Mouse (Mus musculus): ENCODE results near the gene Trappc2l. TPM values are rescaled to one million over a fixed set of nuclear protein-coding genes. Genes with fewer than 3 reads are reported as not detected.
"Not testable (repeated sequence)": the region's sequence is repeated elsewhere in the genome, so short reads cannot be mapped to it uniquely, and the experiment has no call there.

Gene Trappc2l
- polyA plus RNA-seq, 1 experiment from 2014 or later = 61.8 TPM

DNA sequence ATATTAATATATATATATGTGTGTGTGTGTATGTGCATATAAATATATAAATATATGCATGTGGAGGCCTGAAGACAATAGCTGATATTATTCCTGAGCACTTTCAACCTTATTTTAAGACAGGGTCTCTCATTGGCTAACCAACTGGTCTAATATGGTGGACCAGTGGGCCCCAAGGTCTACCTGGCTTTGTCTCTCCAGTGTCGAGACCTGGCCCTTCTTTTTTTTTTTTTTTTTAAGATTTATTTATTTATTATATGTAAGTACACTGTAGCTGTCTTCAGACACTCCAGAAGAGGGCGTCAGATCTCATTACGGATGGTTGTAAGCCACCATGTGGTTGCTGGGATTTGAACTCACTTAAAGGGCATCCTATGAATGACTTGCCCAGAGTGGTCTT is 20.7 kb downstream of the Trappc2l start:
- H3K9me3 ChIP-seq; ATAC-seq (ENCODE audit: insufficient read depth, low FRiP score, low read depth); H3K4me2 ChIP-seq; H3K9ac ChIP-seq; H3K27ac ChIP-seq; H3K4me3 ChIP-seq (replicated peaks); H3K36me3 ChIP-seq: not testable (repeated sequence)
- Histone ChIP-seq H3K27me3 (replicated peaks) (peaks cover 10% of the 10 kb centered on the region; the same call in 1 of the 2 replicates), H3K4me1 (peaks cover 16% of the 10 kb centered on the region)
- whole genome bisulfite sequencing = 75% methylated on average over 3 of the region's 3 CpGs

DNA sequence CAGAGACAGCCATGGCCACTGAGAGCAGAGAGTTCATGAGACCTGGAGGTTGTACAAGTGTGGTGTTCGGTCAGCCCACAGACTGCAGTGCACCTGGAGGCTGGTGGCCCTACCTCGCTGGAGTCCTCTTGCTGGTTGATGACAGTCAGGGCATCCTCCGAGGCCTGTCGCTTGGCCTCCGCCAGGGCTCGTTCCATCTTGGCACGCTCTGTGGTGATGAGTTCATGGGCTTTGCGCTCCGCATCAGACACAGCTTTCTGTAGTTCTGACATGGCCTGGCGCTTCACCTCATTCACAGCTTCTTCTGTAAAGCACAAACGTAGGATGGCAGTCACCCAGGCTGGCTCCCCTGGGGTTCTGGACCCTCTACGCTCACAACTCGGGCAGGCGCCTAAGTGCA is 21.8 kb downstream of the Trappc2l start:
- no peak overlapping the region for H3K4me3 ChIP-seq (replicated peaks)
- no peaks in the 10 kb centered on the region for H3K9me3 ChIP-seq
- H3K9ac ChIP-seq = no peak overlapping the region
- H3K36me3 ChIP-seq = no peaks in the 10 kb centered on the region
- peaks cover 10% of the 10 kb centered on the region; the same call in 1 of the 2 replicates for H3K27me3 ChIP-seq (replicated peaks)
- H3K27ac ChIP-seq = no peak overlapping the region
- H3K4me1 ChIP-seq = peaks cover 19% of the 10 kb centered on the region
- no peak overlapping the region for H3K4me2 ChIP-seq
- no peak for ATAC-seq (ENCODE audit: insufficient read depth, low FRiP score, low read depth)
- WGBS = 96% methylated on average over 14 of the region's 14 CpGs

DNA sequence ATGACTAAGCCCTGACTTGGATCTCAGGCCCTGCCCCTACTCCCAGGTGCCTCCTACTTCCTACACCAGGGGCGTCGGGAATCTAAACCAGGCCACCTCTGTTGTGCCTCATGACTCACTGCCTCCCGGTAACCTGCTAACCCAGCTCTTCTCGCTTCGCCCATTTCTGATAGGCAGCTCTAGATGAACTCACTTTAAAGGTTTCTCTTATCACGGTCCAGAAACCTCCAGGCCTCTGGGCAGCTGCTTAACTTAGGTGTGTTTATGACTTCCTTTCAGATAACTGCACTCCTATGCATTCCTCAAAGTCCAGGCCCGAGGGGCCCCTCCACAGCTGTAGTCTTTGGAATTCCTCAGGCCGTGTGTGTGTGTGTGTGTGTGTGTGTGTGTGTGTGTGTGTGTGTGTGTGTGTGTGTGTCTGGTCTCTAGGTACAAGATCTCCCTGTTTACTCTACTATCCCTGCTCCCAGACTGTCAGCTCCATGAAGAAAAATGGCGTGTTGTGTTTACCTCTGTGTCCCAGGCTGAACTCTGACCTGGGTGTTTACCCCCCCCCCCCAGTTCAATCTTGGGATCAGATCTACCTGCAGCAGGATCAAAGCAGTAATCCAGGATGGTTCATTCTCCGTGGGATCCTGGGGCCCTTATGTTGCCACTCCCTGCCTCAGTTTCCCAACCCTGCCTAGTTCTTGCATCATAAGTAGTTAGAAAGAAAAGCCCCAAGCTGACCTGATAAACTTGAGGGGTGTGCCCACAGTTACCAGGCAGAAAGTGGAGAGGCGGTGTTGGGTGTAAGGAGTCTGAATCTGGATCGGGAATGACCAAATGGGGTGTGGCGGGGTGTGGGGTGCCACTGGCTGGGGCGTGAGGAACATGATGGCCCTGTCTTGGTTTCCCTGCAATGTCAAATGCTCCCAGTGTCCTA is 24.7 kb downstream of the Trappc2l start:
- peak; percentile 83 for ATAC-seq (ENCODE audit: insufficient read depth, low FRiP score, low read depth)
- Histone ChIP-seq H3K9me3 (no peaks in the 10 kb centered on the region), H3K4me2 (0 out of 2 replicates have a peak overlapping the region, but pooled peaks have one; percentile 4), H3K4me3 (replicated peaks) (no peak overlapping the region), H3K27me3 (replicated peaks) (no peaks in the 10 kb centered on the region), H3K4me1 (peaks cover 43% of the 10 kb centered on the region), H3K9ac (no peak overlapping the region), H3K27ac (peak overlapping the region; percentile 80), H3K36me3 (no peaks in the 10 kb centered on the region)
- WGBS = 37% methylated on average over 14 of the region's 14 CpGs

DNA sequence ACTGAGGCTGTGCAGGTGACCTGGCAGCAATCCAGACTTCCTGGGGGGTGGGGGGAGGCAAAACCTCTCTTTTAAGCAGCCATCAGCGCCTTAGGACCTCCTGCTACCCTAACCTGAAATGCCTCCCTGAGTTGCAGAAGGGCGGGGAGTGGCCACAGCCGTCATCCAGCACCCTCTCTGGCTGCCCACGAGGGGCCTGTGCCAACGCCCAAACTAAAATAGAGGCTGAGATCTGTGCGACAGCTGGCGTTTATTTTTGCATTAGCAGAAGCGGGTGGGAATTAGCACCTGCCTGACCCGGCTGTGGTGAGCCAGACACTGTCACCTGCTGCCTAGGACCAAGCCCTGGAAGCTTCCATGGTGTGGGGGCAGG is 25.3 kb downstream of the Trappc2l start:
- 0 out of 2 replicates have a peak overlapping the region, but pooled peaks have one; percentile 4 for H3K4me2 ChIP-seq
- no peaks in the 10 kb centered on the region for H3K36me3 ChIP-seq
- H3K4me3 ChIP-seq (replicated peaks) = no peak overlapping the region
- no peak overlapping the region for H3K9ac ChIP-seq
- 40% methylated on average over 9 of the region's 9 CpGs for WGBS
- H3K27ac ChIP-seq = peak overlapping the region; percentile 80
- H3K9me3 ChIP-seq = no peaks in the 10 kb centered on the region
- ATAC-seq (ENCODE audit: insufficient read depth, low FRiP score, low read depth) = peak; percentile 19; the same call in 1 of the 2 replicates
- H3K4me1 ChIP-seq = peaks cover 48% of the 10 kb centered on the region
- no peaks in the 10 kb centered on the region for H3K27me3 ChIP-seq (replicated peaks)

DNA sequence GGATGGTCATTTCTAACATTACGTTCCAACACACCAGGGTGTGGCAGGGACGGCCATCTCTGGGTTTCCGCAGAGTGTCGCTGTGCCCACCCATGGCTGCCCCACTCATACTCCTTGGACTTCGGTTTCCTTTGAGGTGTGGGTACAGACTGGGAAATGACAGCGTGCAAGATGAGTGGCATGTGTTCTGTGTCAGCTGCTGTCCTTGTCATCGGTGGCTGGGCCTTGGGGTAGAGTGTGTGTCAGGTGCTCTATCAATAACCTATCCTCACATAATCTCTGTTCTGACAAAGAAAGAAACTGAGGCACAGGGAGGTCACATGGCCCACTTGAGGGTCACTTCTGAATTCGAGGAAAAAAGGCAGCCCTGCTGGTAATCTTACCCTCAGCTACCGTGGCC is 25.8 kb downstream of the Trappc2l start:
- WGBS = 86% methylated on average over 9 of the region's 9 CpGs

DNA sequence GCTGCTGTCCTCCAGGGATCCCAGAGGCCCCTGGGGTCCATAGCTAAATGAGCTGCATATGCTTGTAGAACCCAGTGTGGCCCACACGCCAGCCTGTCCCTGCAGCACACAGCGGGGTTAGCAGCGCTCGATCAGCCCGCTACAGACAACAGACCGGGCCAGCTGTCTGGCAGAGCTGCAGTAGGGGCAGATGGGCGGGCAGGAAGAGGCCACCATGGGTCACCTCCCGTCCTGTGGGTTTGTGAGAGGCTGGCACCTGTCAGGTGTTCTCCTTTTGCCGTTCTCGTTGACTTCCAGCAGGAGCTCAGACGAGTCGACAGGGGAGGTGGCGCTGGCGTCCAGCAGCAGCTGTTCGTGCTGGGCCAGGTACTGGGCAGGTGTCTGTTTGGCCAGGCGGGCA is 27.2 kb downstream of the Trappc2l start:
- Histone ChIP-seq H3K9ac (no peak overlapping the region), H3K4me2 (no peak overlapping the region), H3K4me1 (peaks cover 54% of the 10 kb centered on the region), H3K36me3 (no peaks in the 10 kb centered on the region), H3K27me3 (replicated peaks) (no peaks in the 10 kb centered on the region), H3K27ac (0 out of 2 replicates have a peak overlapping the region, but pooled peaks have one; percentile 69), H3K9me3 (no peaks in the 10 kb centered on the region), H3K4me3 (replicated peaks) (no peak overlapping the region)
- ATAC-seq (ENCODE audit: insufficient read depth, low FRiP score, low read depth) = no peak
- WGBS = 76% methylated on average over 16 of the region's 16 CpGs

More for the DNA sequence above, 25.8 kb downstream of the Trappc2l start:
- H3K27me3 ChIP-seq (replicated peaks) = no peaks in the 10 kb centered on the region
- no peak overlapping the region for H3K4me3 ChIP-seq (replicated peaks)
- H3K36me3 ChIP-seq = no peaks in the 10 kb centered on the region
- H3K9me3 ChIP-seq = no peaks in the 10 kb centered on the region
- peak overlapping the region; percentile 80 for H3K27ac ChIP-seq
- H3K4me2 ChIP-seq = no peak overlapping the region
- no peak overlapping the region for H3K9ac ChIP-seq
- peaks cover 53% of the 10 kb centered on the region for H3K4me1 ChIP-seq
- ATAC-seq (ENCODE audit: insufficient read depth, low FRiP score, low read depth) = no peak

DNA sequence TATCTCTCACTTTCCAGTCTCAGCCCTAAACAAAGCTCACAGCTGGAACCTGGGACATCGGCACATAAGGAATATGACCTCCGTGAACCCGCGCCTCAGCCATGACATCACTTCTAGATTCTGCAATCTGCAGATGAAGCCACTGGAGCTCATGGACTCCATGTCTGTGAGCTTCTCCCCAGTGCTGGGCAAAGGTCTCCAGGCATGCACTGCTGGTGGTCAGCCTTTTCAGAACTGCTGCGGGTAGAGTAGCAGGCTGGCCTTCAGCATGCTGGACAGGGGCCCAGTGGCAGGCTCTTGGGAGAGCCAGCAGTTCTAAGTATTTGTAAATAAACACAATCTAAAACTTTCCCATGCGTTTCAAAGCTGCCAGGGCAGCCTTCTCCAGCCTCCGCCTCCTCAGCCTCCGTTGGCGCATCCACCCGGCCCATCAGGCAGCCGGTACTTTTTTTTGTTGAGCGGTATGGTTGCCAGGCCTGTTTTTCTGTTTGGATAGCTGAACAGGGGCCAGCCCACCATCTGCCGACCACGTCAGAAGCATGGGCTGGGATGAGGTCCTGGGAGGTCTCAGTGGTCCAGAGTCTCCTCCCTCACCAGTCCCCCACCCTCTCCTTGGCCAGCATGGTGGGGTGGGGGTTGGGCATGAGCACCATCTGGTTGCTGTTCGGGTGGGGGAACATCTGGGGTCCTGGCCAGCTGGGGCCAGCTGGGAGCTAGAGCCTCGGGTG is 28.2 kb downstream of the Trappc2l start:
- Histone ChIP-seq H3K9me3 (no peaks in the 10 kb centered on the region), H3K4me1 (peaks cover 54% of the 10 kb centered on the region), H3K9ac (no peak overlapping the region), H3K36me3 (no peaks in the 10 kb centered on the region), H3K4me3 (replicated peaks) (no peak overlapping the region), H3K27me3 (replicated peaks) (no peaks in the 10 kb centered on the region), H3K4me2 (no peak overlapping the region; the same call in none of the 2 replicates), H3K27ac (peak overlapping the region; percentile 69)
- 27% methylated on average over 16 of the region's 16 CpGs for WGBS
- ATAC-seq (ENCODE audit: insufficient read depth, low FRiP score, low read depth) = peak; percentile 19; the same call in 1 of the 2 replicates

DNA sequence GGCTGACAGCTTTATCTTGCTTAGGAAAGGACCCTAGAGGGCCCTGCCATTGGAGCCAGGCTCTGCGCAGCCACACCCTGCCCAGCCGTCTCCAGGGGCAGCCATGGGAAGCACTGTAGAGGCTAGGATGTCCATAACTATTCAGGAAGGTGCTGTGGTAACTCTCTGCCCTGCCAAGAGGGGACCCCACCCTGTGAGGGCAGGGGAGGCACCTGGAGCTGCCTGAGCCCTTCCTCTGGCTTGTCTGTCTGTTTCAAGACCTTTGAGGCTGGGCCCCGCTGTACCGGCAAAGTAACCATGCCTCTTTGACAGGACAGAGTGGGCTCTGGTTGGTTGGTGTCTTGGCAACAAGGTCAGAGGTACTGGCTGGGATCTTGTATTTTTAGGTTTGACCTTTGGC is 29.4 kb downstream of the Trappc2l start:
- WGBS = 86% methylated on average over 4 of the region's 4 CpGs
- ATAC-seq (ENCODE audit: insufficient read depth, low FRiP score, low read depth) = no peak
- peaks cover 48% of the 10 kb centered on the region for H3K4me1 ChIP-seq

DNA sequence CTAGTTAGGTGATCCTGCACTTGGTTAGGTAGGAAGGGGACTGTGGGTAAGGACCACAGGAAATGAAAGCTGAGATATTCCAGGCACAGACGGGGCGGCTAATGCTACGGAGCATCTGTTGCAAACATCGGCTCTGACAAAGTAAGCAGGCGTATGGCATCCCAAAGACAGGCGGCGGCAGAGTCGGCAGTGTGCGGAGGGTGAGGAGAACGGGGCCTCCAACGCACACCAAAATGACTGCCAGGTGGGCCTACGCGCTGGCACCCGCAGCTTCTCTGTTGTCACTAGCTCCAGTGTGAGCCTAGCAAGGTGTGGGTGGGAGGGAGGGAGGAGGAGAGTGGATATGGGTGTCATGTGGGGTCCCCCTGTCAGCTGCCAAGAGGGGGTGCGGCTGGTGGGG is 30.0 kb downstream of the Trappc2l start:
- no peak for ATAC-seq (ENCODE audit: insufficient read depth, low FRiP score, low read depth)
- H3K27me3 ChIP-seq (replicated peaks) = no peaks in the 10 kb centered on the region
- WGBS = 73% methylated on average over 15 of the region's 15 CpGs
- no peak overlapping the region for H3K27ac ChIP-seq
- no peak overlapping the region for H3K9ac ChIP-seq
- H3K36me3 ChIP-seq = no peaks in the 10 kb centered on the region
- H3K4me1 ChIP-seq = peaks cover 46% of the 10 kb centered on the region
- no peaks in the 10 kb centered on the region for H3K9me3 ChIP-seq
- H3K4me2 ChIP-seq = no peak overlapping the region
- H3K4me3 ChIP-seq (replicated peaks) = no peak overlapping the region

More for the DNA sequence above, 29.4 kb downstream of the Trappc2l start:
- Histone ChIP-seq H3K4me2 (no peak overlapping the region), H3K9ac (no peak overlapping the region), H3K9me3 (no peaks in the 10 kb centered on the region), H3K27ac (no peak overlapping the region), H3K27me3 (replicated peaks) (no peaks in the 10 kb centered on the region), H3K4me3 (replicated peaks) (no peak overlapping the region), H3K36me3 (no peaks in the 10 kb centered on the region)

DNA sequence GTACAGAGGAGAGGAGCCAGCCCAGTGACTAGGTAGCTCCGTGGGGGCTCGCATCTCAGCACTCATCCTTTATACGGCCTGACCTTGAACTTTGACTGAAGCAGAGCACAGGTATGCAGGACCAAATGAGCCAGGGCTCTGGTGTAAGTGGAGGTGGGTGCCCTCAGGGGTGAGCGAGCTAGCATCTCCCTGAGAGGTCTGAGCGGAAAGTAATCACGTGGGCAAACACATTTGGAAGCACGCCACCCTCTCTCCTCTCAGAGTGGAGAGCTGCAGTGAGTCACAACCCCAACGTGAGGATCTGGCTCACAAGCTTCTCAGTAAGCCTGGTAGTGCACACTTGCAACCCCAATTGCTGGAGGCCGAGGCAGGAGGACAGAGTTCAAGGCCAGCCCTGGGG is 30.6 kb downstream of the Trappc2l start:
- Histone ChIP-seq H3K9me3 (no peaks in the 10 kb centered on the region), H3K4me3 (replicated peaks) (no peak overlapping the region), H3K27ac (0 out of 2 replicates have a peak overlapping the region, but pooled peaks have one; percentile 4), H3K4me2 (no peak overlapping the region), H3K36me3 (no peaks in the 10 kb centered on the region), H3K9ac (no peak overlapping the region), H3K27me3 (replicated peaks) (no peaks in the 10 kb centered on the region), H3K4me1 (peaks cover 39% of the 10 kb centered on the region)
- no peak for ATAC-seq (ENCODE audit: insufficient read depth, low FRiP score, low read depth)
- WGBS = 57% methylated on average over 9 of the region's 9 CpGs

DNA sequence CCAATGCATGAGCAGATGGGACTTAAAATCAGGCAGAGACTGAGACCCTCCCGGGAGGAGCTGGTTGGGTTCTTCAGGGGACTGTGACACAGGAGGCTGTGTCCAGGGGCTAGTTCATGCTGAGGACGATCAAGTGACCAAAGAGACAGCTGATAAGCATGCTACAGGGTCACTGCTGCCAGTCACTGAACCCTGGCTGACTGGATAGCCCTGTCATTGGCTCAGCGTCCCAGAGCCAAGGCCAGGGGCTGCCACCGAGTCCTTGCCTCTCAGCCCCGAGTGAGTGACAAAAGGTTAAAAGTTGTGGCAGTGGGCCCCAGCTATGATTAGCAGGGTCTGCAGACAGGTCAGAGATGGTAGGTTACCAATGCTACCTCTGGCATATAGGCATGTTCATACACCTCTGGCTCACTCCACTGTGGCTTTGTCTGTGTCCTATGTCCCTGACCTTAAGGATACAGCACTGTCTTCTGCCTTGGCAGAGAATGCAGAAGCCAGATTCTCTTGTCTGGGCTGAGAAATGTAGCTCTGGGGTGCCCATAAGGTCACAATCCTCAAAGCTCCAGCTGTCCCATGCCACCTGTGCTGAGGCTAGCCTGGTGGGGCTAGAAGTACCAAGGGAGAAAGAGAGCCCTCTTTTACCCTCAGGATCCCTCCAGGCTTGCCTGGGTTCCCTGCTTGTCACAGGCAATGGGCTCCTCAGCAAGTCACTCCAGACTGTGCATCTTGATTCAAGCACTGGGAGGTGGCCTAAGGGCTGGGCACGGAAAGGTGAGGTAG is 32.9 kb downstream of the Trappc2l start:
- no peak overlapping the region for H3K27ac ChIP-seq
- no peaks in the 10 kb centered on the region for H3K27me3 ChIP-seq (replicated peaks)
- H3K4me2 ChIP-seq = no peak overlapping the region
- no peak overlapping the region for H3K9ac ChIP-seq
- H3K4me3 ChIP-seq (replicated peaks) = no peak overlapping the region
- no peaks in the 10 kb centered on the region for H3K36me3 ChIP-seq
- 72% methylated on average over 6 of the region's 6 CpGs for WGBS
- peaks cover 25% of the 10 kb centered on the region for H3K4me1 ChIP-seq
- no peak for ATAC-seq (ENCODE audit: insufficient read depth, low FRiP score, low read depth)
- no peaks in the 10 kb centered on the region for H3K9me3 ChIP-seq
